Mouse (Mus musculus) liver, adult 2 months (tissue): Measurements from ENCODE around the gene Rcan1. TPM values are rescaled to one million over a fixed set of nuclear protein-coding genes. Genes with fewer than 3 reads are reported as not detected.
A peak's percentile ranks its signal among the peaks of the same experiment; 100 is the strongest.
"Not testable (repeated sequence)": the region's sequence is repeated elsewhere in the genome, so short reads cannot be mapped to it uniquely, and the experiment has no call there.

Experiments used
- DNase-seq: peaks from one replicate; pipeline ENCODE4 v3.0.0-alpha.2; 2011; ENCODE audit warnings: low read depth, low spot score; ENCODE audit errors: extremely low read depth
- H3K27ac ChIP-seq: fragments of 200-500 bp; replicated peaks from 2 replicates; pipeline ENCODE4 v1.5.1; 2012; ENCODE audit warnings: low read depth, mild to moderate bottlenecking, control low read depth, inconsistent platforms, low read length; ENCODE audit not compliant: insufficient read depth
- H3K27me3 ChIP-seq: fragments of 200-500 bp; 2 replicates; pipeline ENCODE4 v1.6.1; 2012; ENCODE audit warnings: mild to moderate bottlenecking, moderate library complexity, low read length, inconsistent platforms; ENCODE audit not compliant: control insufficient read depth, insufficient read depth
- H3K36me3 ChIP-seq: fragments of 200-500 bp; 2 replicates; pipeline ENCODE4 v1.6.1; 2012; ENCODE audit warnings: low read length, inconsistent platforms; ENCODE audit not compliant: control insufficient read depth, insufficient read depth
- H3K4me1 ChIP-seq: fragments of 200-500 bp; 2 replicates; pipeline ENCODE4 v1.6.1; 2011; ENCODE audit warnings: low read length; ENCODE audit not compliant: control insufficient read depth, insufficient read depth
- H3K4me3 ChIP-seq: fragments of 200-500 bp; 2 replicates; pipeline ENCODE4 v1.5.1; 2011; ENCODE audit warnings: low read depth, mild to moderate bottlenecking, control low read depth, low read length, moderate library complexity; ENCODE audit not compliant: insufficient read depth
- H3K79me2 ChIP-seq: fragments of 200-500 bp; 2 replicates; pipeline ENCODE4 v1.6.1; 2012; ENCODE audit warnings: inconsistent platforms, mild to moderate bottlenecking, low read length, moderate library complexity; ENCODE audit not compliant: control insufficient read depth, insufficient read depth
- H3K9ac ChIP-seq: fragments of 200-500 bp; 2 replicates; pipeline ENCODE4 v1.6.1; 2012; ENCODE audit warnings: low read depth, mild to moderate bottlenecking, control low read depth, inconsistent platforms, low read length
- CTCF ChIP-seq: fragments of 200-500 bp; IDR thresholded peaks from 2 replicates; pipeline ENCODE4 v1.5.1; 2011; ENCODE audit warnings: low read depth, low read length, control low read depth
- POLR2A ChIP-seq: fragments of 200-500 bp; IDR thresholded peaks from 2 replicates; pipeline ENCODE4 v1.6.1; 2011; ENCODE audit warnings: low read length, control low read depth; ENCODE audit not compliant: insufficient read depth; ENCODE audit errors: extremely low read depth
- WGBS: fragments of 180-500 bp; shearing (Covaris S2); methylation state at CpG from one replicate; pipeline ENCODE4 v1.1.7; 2018; 5-methylcytosine and 5-hydroxymethylcytosine counted together
- polyA plus RNA-seq: library from polyadenylated mRNA; depleted of rRNA; stranded (reverse); fragments of >200 nt; gene quantifications from 2 replicates; pipeline ENCODE4 v1.2.3, GENCODE M21; 2012; rRNA removed
- total RNA-seq: library from RNA; depleted of rRNA; stranded (reverse); fragments of >200 nt; gene quantifications from 2 replicates; pipeline ENCODE4 v1.2.3, GENCODE M21; 2014; rRNA removed

The Rcan1 gene
- total RNA-seq = 12.8 and 14.0 TPM in 2 replicates
- 7.8 and 8.2 TPM in 2 replicates for polyA plus RNA-seq

DNA sequence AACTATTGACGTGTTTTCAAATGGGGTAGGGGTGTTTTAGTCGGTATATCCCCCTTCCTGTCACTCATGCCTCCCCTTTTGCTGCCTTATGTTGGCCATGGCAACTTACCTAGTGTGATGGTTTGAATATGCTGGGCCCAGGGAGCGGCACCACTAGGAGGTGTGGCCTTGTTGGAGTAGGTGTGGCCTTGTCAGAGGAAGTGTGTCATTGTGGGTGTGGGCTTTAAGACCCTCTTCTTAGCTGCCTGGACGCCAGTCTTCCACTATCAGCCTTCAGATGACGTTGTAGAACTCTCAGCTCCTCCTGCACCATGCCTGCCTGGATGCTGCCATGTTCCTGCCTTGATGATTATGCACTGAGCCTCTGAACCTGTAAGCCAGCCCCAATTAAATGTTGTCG, at the start of gene Rcan1:
TSS of gene Rcan1 (minus strand) at position 162 of the 400 bp plus-strand sequence.
- Histone ChIP-seq H3K79me2 (no peaks in the 10 kb centered on the region), H3K27me3 (no peaks in the 10 kb centered on the region), H3K27ac (no peak within 1 kb of the TSS), H3K4me3 (no peak within 1 kb of the TSS), H3K4me1 (no peaks in the 10 kb centered on the region), H3K9ac (no peak within 1 kb of the TSS), H3K36me3 (no peaks in the 10 kb centered on the region)
- DNase-seq = no peak
- 78% methylated on average over 6 of the region's 6 CpGs for WGBS
- no peak for TF ChIP-seq POLR2A
- TF ChIP-seq CTCF = no peak

GRCm38 (mm10) chr16:92519820-92520492, 49.3 kb upstream of the Rcan1 start:
- Histone ChIP-seq H3K27ac (no peak overlapping the region), H3K4me3 (no peak overlapping the region), H3K27me3 (no peaks in the 10 kb centered on the region), H3K36me3 (no peaks in the 10 kb centered on the region), H3K79me2 (no peaks in the 10 kb centered on the region), H3K4me1 (no peaks in the 10 kb centered on the region), H3K9ac (no peak overlapping the region)
- TF ChIP-seq POLR2A (no peak), CTCF (peak; percentile 15; the same call in 1 of the 2 replicates)
- WGBS = 58% methylated on average over 13 of the region's 13 CpGs
- DNase-seq = peak; percentile 5

DNA sequence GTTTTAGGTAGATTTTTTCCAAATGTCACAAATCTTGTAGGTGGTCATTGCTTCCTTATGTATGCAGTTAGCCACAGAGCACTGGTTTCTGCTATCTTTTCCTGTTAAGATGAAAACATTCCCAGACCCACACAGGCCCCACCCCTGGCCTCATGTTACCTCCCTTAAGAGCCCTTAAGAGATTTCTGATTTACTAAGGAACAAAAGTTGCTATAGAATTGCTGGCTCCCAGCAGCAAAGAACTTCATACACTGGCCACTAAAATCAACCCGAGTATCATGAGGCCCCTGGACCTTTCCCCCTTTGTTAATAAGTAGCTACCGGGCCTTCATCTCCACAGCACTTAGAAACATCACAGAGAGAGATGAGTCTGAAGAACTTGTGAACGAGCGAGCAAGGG, 48.1 kb upstream of the Rcan1 start:
- Histone ChIP-seq H3K27ac (no peak overlapping the region), H3K9ac (no peak overlapping the region), H3K27me3 (no peaks in the 10 kb centered on the region), H3K4me3 (no peak overlapping the region), H3K4me1 (no peaks in the 10 kb centered on the region), H3K79me2 (no peaks in the 10 kb centered on the region), H3K36me3 (no peaks in the 10 kb centered on the region)
- 43% methylated on average over 4 of the region's 4 CpGs for WGBS
- no peak for TF ChIP-seq CTCF
- TF ChIP-seq POLR2A = no peak
- DNase-seq = no peak

DNA sequence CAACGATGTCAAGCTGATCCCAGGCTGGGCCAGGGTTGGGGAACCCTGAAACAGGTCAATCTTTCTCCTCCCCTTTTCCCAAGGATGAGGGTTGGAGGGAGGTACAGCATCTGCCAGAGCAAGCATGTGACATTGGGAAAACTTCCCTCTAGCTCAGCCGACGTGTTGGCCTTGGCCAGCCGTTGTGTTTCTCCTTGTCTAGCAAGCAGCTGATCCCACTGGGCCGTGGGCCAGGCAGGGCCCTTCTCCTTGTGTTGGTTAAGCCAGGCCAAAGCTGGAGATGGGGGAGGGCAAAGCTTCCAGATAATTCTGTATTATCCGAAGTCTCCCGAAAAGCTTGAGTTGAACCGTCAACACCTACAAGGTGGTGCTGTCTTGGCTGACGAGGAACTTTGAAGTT, 45.5 kb upstream of the Rcan1 start:
- no peak overlapping the region for H3K27ac ChIP-seq
- no peaks in the 10 kb centered on the region for H3K79me2 ChIP-seq
- 79% methylated on average over 9 of the region's 9 CpGs for WGBS
- DNase-seq = no peak
- no peaks in the 10 kb centered on the region for H3K36me3 ChIP-seq
- no peak overlapping the region for H3K4me3 ChIP-seq
- no peak overlapping the region for H3K9ac ChIP-seq
- no peaks in the 10 kb centered on the region for H3K27me3 ChIP-seq
- no peak for TF ChIP-seq CTCF
- no peak for TF ChIP-seq POLR2A
- H3K4me1 ChIP-seq = no peaks in the 10 kb centered on the region

DNA sequence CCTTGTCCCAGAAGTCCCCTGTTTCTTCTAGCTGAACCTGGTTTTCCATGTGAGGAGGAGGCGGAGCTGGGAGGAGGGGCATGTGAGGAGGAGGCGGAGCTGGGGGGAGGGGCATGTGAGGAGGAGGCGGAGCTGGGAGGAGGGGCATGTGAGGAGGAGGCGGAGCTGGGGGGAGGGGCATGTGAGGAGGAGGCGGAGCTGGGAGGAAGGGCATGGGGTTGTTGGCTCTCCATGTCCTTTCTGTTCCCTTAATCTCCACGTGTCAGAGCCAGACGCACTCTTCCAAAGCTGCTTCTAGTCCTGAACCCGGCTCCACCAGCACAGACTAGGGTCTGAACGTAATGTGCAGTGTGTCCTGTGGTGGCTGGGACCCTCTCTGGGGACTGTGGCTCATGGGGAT, 44.2 kb upstream of the Rcan1 start:
- WGBS = 81% methylated on average over 9 of the region's 9 CpGs
- H3K4me1 ChIP-seq = not testable (repeated sequence)

GRCm38 (mm10) chr16:92511773-92512391, 41.2 kb upstream of the Rcan1 start:
- Histone ChIP-seq H3K9ac (no peak overlapping the region), H3K79me2 (no peaks in the 10 kb centered on the region), H3K4me1 (no peaks in the 10 kb centered on the region), H3K36me3 (no peaks in the 10 kb centered on the region), H3K27ac (no peak overlapping the region), H3K4me3 (no peak overlapping the region), H3K27me3 (no peaks in the 10 kb centered on the region)
- TF ChIP-seq POLR2A = no peak
- TF ChIP-seq CTCF = peak; percentile 51
- no peak for DNase-seq
- WGBS = 54% methylated on average over 5 of the region's 5 CpGs

More for the DNA sequence above, 44.2 kb upstream of the Rcan1 start:
- H3K36me3 ChIP-seq, H3K27me3 ChIP-seq, DNase-seq, H3K4me3 ChIP-seq, H3K9ac ChIP-seq, H3K79me2 ChIP-seq, H3K27ac ChIP-seq: not testable (repeated sequence)
